Mouse (Mus musculus): ENCODE measurements at regions not wholly inside any gene's neighbourhood (a gene's known extent, or its start where the extent isn't known, plus 50 kb on each side); places are given as distances from the start of the nearest gene placed in this dataset.

DNA sequence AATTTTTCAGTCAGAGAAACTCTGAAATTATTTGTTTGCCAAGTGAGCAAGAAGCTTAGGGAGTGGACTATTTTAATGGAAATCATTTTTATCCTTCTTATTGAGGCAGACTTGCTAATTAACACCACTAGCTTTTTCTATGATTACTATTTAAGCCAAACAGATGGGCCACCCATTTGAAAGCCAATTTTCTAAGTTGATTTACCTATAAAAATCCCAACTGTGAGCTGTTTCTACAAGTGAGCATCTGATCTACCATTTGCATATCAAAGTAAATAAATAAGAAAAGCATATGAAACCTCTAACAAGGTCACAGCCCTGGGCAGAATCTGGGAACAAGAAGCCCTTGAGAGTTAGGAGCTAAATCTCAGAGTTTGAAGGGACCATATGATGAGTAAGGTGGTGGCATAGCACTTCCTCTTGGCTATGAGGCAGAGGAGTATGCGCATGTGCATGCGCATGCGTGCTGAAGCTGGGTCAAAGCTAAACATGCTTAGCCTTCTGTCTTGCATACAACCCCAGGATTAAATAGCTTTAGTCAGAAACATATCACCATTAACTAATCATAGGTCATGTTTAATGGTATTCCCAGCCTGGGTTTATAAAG, 116.9 kb upstream of the Crbn start:
- TF ChIP-seq POLR2A (IDR thresholded peaks at IDR 0.05; ENCODE audit: insufficient read length, low read depth) (no peak), TCF12 (IDR thresholded peaks at IDR 0.05; ENCODE audit: insufficient read depth, poor library complexity, severe bottlenecking) (no peak), MAX (IDR thresholded peaks at IDR 0.05; ENCODE audit: low read depth) (no peak), USF1 (IDR thresholded peaks at IDR 0.05; ENCODE audit: low read depth) (no peak), POLR2AphosphoS2 (IDR thresholded peaks at IDR 0.05; ENCODE audit: insufficient read length, low read depth) (no peak), REST (IDR thresholded peaks at IDR 0.05; ENCODE audit: insufficient read depth, insufficient read length) (no peak), MYOD1 (IDR thresholded peaks at IDR 0.05; ENCODE audit: control insufficient read depth in 1 of 3, insufficient read length in 2 of 3, low read depth in 2 of 3) (no peak), CEBPB (IDR thresholded peaks at IDR 0.05; ENCODE audit: insufficient read depth, poor library complexity, severe bottlenecking) (no peak), TCF3 (IDR thresholded peaks at IDR 0.05; ENCODE audit: insufficient read length, low read depth) (no peak)

Measured in myocyte (in vitro differentiated cells).